In genomic region chr6:101603083-101603482, GRCm38 (mm10) we compare ENCODE assay signal across 18 mouse cellular contexts.
"Had no signal": no experiment of that assay in that cellular context is flagged by ENCODE, and none has a peak within 500 bp of the region (broad histone marks: within the 10 kb centered on the region; RNA-seq: fewer than 3 reads in every experiment).

No protein-coding gene starts in this region.

- H3K27ac ChIP-seq: midbrain, embryonic 12.5 days; neural tube, embryonic 13.5 days; neural tube, embryonic 15.5 days had no signal

- ATAC-seq: midbrain, embryonic 16.5 days had no signal

- H3K9ac ChIP-seq: lung, embryonic 14.5 days; midbrain, embryonic 12.5 days; neural tube, embryonic 13.5 days; neural tube, embryonic 15.5 days had no signal

- DNase-seq: lung, adult 18-20 months; lung, embryonic 14.5 days; lung, postnatal 10 days; lung, postnatal 4 days; midbrain, embryonic 14.5 days; retina, postnatal 1 day; right cerebral cortex, adult 18-20 months; right cerebral cortex, postnatal 25 days; right cerebral cortex, postnatal 4 days; spleen, adult 18-20 months; thymus, adult 18-20 months; thymus, postnatal 14 days; thymus, postnatal 36 days had no signal

- H3K9me3 ChIP-seq: midbrain, embryonic 12.5 days; neural tube, embryonic 13.5 days; neural tube, embryonic 15.5 days had no signal

- H3K36me3 ChIP-seq: midbrain, embryonic 12.5 days; neural tube, embryonic 13.5 days; neural tube, embryonic 15.5 days had no signal

- H3K27me3 ChIP-seq: midbrain, embryonic 12.5 days; neural tube, embryonic 13.5 days; neural tube, embryonic 15.5 days had no signal

- H3K4me2 ChIP-seq: lung, embryonic 14.5 days; midbrain, embryonic 12.5 days; neural tube, embryonic 13.5 days; neural tube, embryonic 15.5 days had no signal

- H3K4me3 ChIP-seq: midbrain, embryonic 12.5 days; myocyte; neural tube, embryonic 13.5 days; neural tube, embryonic 15.5 days had no signal

- H3K4me1 ChIP-seq: midbrain, embryonic 12.5 days; neural tube, embryonic 13.5 days; neural tube, embryonic 15.5 days had no signal
